Mouse (Mus musculus): Measurements from ENCODE around the gene Pdxp. TPM values are rescaled to one million over a fixed set of nuclear protein-coding genes. Genes with fewer than 3 reads are reported as not detected.

Pdxp gene
- polyA plus RNA-seq (2012; rRNA removed): 226 and 238 TPM in 2 replicates

DNA sequence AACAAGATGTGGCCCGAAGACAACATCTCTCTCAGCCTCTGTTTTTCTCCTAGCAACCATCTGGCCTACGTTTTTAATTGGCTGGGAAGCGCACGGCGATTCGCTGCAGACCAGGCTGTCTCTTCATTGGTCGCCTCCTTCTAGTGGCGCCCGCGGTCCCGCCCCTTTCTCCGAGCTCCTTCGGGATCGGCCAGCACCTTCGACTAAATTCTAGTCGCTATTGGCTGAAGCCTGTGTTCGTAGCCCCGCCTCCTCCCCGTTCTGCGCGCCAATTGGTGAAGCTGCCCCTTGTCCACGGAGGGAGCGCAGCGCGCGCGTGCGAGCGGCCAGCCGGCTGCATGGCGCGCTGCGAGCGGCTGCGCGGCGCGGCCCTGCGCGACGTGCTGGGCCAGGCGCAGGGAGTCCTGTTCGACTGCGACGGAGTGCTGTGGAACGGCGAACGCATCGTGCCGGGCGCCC lies at the start of gene Pdxp:
Pdxp (plus strand) TSS at position 288 of the 459 bp plus-strand sequence.
- Histone ChIP-seq H3K27ac (ENCODE audit: insufficient read depth, low read length) (peak within 1 kb of the TSS; percentile 76), H3K4me3 (ENCODE audit: insufficient read depth, low read length) (peak within 1 kb of the TSS; percentile 87), H3K4me1 (ENCODE audit: control insufficient read depth, insufficient read depth, low read length) (peaks cover 6% of the 10 kb centered on the region)
- no peak for TF ChIP-seq CTCF (IDR thresholded peaks at IDR 0.05; ENCODE audit: extremely low read depth, insufficient read depth, low read length)
- TF ChIP-seq POLR2A (IDR thresholded peaks at IDR 0.05; ENCODE audit: extremely low read depth, insufficient read depth, low read length): peak; percentile 72

- Histone ChIP-seq H3K4me1 (ENCODE audit: control insufficient read depth, insufficient read depth, low read length) (0 out of 2 replicates have a peak, but pooled peaks cover 1% of the 10 kb centered on the region), H3K27ac (ENCODE audit: insufficient read depth, low read length) (peak overlapping the region; percentile 24; the same call in 1 of the 2 replicates), H3K4me3 (ENCODE audit: insufficient read depth, low read length) (no peak overlapping the region)
- no peak for TF ChIP-seq CTCF (IDR thresholded peaks at IDR 0.05; ENCODE audit: extremely low read depth, insufficient read depth, low read length)
- no peak for TF ChIP-seq POLR2A (IDR thresholded peaks at IDR 0.05; ENCODE audit: extremely low read depth, insufficient read depth, low read length)
Measured at GRCm38 (mm10) chr15:78868398-78868797, 45.3 kb upstream of the Pdxp start.

DNA sequence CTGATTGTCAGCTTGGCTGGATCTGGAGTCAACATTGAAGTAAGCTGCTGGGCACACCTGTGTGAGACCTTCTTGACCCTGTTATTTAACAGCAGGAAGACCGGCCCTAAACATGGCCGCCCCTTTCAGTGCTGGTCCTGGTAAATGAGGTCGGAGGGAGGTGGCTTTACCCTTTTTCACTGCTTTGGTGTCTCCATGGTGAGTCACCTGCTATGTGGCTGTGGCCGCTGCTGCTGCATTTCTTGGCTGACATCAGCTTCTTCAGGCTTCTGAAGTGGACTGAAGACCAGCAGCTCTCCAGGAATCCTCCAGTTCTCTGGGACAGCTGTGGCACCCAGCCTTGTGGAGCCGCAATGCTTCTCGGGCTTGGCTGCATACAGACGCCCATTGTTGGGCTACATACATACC lies 44.9 kb upstream of the Pdxp start:
- H3K27ac ChIP-seq (ENCODE audit: insufficient read depth, low read length): peak overlapping the region; percentile 24; the same call in 1 of the 2 replicates
- H3K4me1 ChIP-seq (ENCODE audit: control insufficient read depth, insufficient read depth, low read length): 0 out of 2 replicates have a peak, but pooled peaks cover 1% of the 10 kb centered on the region
- TF ChIP-seq CTCF (IDR thresholded peaks at IDR 0.05; ENCODE audit: extremely low read depth, insufficient read depth, low read length): no peak
- TF ChIP-seq POLR2A (IDR thresholded peaks at IDR 0.05; ENCODE audit: extremely low read depth, insufficient read depth, low read length): no peak
- no peak overlapping the region for H3K4me3 ChIP-seq (ENCODE audit: insufficient read depth, low read length)

DNA sequence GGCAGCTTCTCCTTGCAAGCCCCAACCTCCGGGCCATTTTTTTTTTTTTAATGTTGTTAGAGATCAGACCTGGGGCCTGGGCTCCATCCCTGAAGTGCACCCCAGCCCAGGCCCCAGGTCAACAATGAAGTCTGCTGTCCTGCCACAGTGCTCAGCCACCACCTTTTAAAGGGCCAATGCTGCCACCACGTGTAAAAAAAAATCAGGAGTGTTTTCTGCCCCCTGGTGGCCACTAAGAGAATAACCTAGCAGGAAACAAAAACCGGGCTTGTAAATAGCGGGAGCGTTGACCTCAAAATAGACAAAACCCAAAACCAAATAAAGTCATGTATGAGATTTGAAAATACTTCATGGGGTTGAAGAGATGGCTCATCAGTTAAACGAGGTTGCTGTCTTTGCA lies 43.9 kb upstream of the Pdxp start:
- peak; percentile 53; the same call in 1 of the 2 replicates for TF ChIP-seq CTCF (IDR thresholded peaks at IDR 0.05; ENCODE audit: extremely low read depth, insufficient read depth, low read length)
- no peak for TF ChIP-seq POLR2A (IDR thresholded peaks at IDR 0.05; ENCODE audit: extremely low read depth, insufficient read depth, low read length)
- H3K4me1 ChIP-seq (ENCODE audit: control insufficient read depth, insufficient read depth, low read length): 0 out of 2 replicates have a peak, but pooled peaks cover 1% of the 10 kb centered on the region
- H3K27ac ChIP-seq (ENCODE audit: insufficient read depth, low read length): no peak overlapping the region
- no peak overlapping the region for H3K4me3 ChIP-seq (ENCODE audit: insufficient read depth, low read length)

DNA sequence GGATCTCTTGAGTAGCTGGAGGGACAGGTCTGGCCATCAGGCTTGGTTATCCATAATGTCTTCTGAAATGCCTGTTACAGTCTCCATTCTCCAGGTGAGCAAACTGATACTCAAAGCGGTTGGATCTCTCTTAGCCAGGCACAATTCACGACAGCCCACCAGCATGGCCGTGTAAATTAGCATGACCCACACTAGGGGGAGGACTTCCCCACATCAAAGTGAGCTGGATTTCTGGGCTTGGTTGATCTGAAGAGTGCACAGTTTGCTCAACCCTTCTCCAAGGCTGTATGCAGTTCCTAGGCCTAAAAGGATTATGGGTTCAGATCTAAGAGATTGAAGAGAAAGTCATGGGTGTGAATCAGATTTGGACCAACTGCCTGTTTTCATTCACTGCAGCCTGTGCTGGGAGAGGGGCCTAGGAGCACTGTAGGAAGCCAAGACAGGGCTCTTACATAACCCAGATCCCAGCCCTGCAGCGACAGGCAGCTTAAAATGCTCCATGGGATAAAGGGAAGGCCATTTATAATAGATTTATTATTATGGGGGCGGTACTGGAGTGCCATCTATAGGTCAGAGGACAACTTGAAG lies 41.6 kb upstream of the Pdxp start:
- TF ChIP-seq POLR2A (IDR thresholded peaks at IDR 0.05; ENCODE audit: extremely low read depth, insufficient read depth, low read length) (no peak), CTCF (IDR thresholded peaks at IDR 0.05; ENCODE audit: extremely low read depth, insufficient read depth, low read length) (no peak)
- 0 out of 2 replicates have a peak, but pooled peaks cover 3% of the 10 kb centered on the region for H3K4me1 ChIP-seq (ENCODE audit: control insufficient read depth, insufficient read depth, low read length)
- no peak overlapping the region for H3K4me3 ChIP-seq (ENCODE audit: insufficient read depth, low read length)
- H3K27ac ChIP-seq (ENCODE audit: insufficient read depth, low read length): no peak overlapping the region

GRCm38 (mm10) chr15:78873803-78874435 lies 39.8 kb upstream of the Pdxp start:
- TF ChIP-seq POLR2A (IDR thresholded peaks at IDR 0.05; ENCODE audit: extremely low read depth, insufficient read depth, low read length) (no peak), CTCF (IDR thresholded peaks at IDR 0.05; ENCODE audit: extremely low read depth, insufficient read depth, low read length) (no peak)
- Histone ChIP-seq H3K4me3 (ENCODE audit: insufficient read depth, low read length) (no peak overlapping the region), H3K27ac (ENCODE audit: insufficient read depth, low read length) (no peak overlapping the region), H3K4me1 (ENCODE audit: control insufficient read depth, insufficient read depth, low read length) (peaks cover 3% of the 10 kb centered on the region; the same call in 1 of the 2 replicates)

DNA sequence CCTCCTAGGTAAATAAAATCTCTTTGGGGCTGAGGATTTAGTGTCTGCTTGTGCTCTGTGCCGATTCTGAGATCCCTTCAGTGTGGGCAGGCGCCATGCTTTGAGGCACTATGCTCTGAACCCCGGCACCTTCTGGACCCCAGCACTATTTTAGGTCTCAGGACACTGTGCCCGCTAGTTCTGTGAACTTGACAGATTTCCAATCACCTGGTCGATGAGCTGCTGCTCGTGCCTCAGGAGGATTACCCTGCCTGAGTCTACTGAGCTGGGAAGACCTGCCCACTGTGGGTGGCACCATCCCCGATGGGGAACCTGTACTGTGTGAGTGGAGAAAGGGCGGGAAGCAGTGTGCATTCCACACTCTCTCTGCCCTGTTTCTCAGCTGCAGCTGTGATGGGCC lies 38.7 kb upstream of the Pdxp start:
- Histone ChIP-seq H3K4me1 (ENCODE audit: control insufficient read depth, insufficient read depth, low read length) (peaks cover 3% of the 10 kb centered on the region; the same call in 1 of the 2 replicates), H3K27ac (ENCODE audit: insufficient read depth, low read length) (no peak overlapping the region), H3K4me3 (ENCODE audit: insufficient read depth, low read length) (no peak overlapping the region)
- TF ChIP-seq CTCF (IDR thresholded peaks at IDR 0.05; ENCODE audit: extremely low read depth, insufficient read depth, low read length) (no peak), POLR2A (IDR thresholded peaks at IDR 0.05; ENCODE audit: extremely low read depth, insufficient read depth, low read length) (no peak)

- Histone ChIP-seq H3K4me1 (ENCODE audit: control insufficient read depth, insufficient read depth, low read length) (peaks cover 3% of the 10 kb centered on the region; the same call in 1 of the 2 replicates), H3K4me3 (ENCODE audit: insufficient read depth, low read length) (no peak overlapping the region; the same call in 1 of the 2 replicates), H3K27ac (ENCODE audit: insufficient read depth, low read length) (no peak overlapping the region)
- TF ChIP-seq CTCF (IDR thresholded peaks at IDR 0.05; ENCODE audit: extremely low read depth, insufficient read depth, low read length): no peak
- TF ChIP-seq POLR2A (IDR thresholded peaks at IDR 0.05; ENCODE audit: extremely low read depth, insufficient read depth, low read length): no peak
Measured at GRCm38 (mm10) chr15:78875537-78875936, 38.2 kb upstream of the Pdxp start.

GRCm38 (mm10) chr15:78876258-78876696 lies 37.4 kb upstream of the Pdxp start:
- TF ChIP-seq CTCF (IDR thresholded peaks at IDR 0.05; ENCODE audit: extremely low read depth, insufficient read depth, low read length) (peak; percentile 47), POLR2A (IDR thresholded peaks at IDR 0.05; ENCODE audit: extremely low read depth, insufficient read depth, low read length) (0 out of 2 replicates have a peak, but pooled peaks have one; percentile 27)
- peak overlapping the region; percentile 82 for H3K27ac ChIP-seq (ENCODE audit: insufficient read depth, low read length)
- H3K4me3 ChIP-seq (ENCODE audit: insufficient read depth, low read length): peak overlapping the region; percentile 45
- peaks cover 3% of the 10 kb centered on the region; the same call in 1 of the 2 replicates for H3K4me1 ChIP-seq (ENCODE audit: control insufficient read depth, insufficient read depth, low read length)

Measured in cortical plate, adult 2 months (tissue).